Comparison of ENCODE assay signal across 10 mouse cellular contexts in genomic region chr13:99899670-99900556, GRCm38 (mm10). TPM values are rescaled to one million over a fixed set of nuclear protein-coding genes. Genes with fewer than 3 reads are reported as not detected.
DNase-seq lines count a peak whose midpoint lies in the region; ATAC-seq and TF ChIP-seq lines count a peak whose summit lies in the region.
"Had no signal": no experiment of that assay in that cellular context is flagged by ENCODE, and none has a peak within 500 bp of the region (broad histone marks: within the 10 kb centered on the region; RNA-seq: fewer than 3 reads in every experiment).

No protein-coding gene starts in this region.

- H3K4me3 ChIP-seq in heart, embryonic 10.5 days = peak overlapping the region; percentile 39
- peak overlapping the region; percentile 28 for H3K4me3 ChIP-seq in ES-Bruce4 (ENCODE audit: low read depth, low read length)
- H3K4me3 ChIP-seq in forebrain, embryonic 12.5 days (replicated peaks) = peak overlapping the region; percentile 39
- H3K4me3 ChIP-seq in limb, embryonic 15.5 days = peak overlapping the region; percentile 19

- H3K36me3 ChIP-seq in heart, embryonic 10.5 days = no peaks in the 10 kb centered on the region
- no peaks in the 10 kb centered on the region for H3K36me3 ChIP-seq in ES-Bruce4 (ENCODE audit: control insufficient read depth, insufficient read depth, low read length, poor library complexity, severe bottlenecking)
- no peaks in the 10 kb centered on the region for H3K36me3 ChIP-seq in forebrain, embryonic 12.5 days (replicated peaks)
- no peaks in the 10 kb centered on the region for H3K36me3 ChIP-seq in limb, embryonic 15.5 days

- 9% methylated on average over 38 of the region's 38 CpGs for WGBS in heart, embryonic 10.5 days
- WGBS in forebrain, embryonic 12.5 days = 5% methylated on average over 38 of the region's 38 CpGs
- 8% methylated on average over 38 of the region's 38 CpGs for WGBS in limb, embryonic 15.5 days

- H3K9ac ChIP-seq in ES-Bruce4 (ENCODE audit: low read depth, poor library complexity, severe bottlenecking) = no peak overlapping the region
- peak overlapping the region; percentile 36 for H3K9ac ChIP-seq in forebrain, embryonic 12.5 days
- H3K9ac ChIP-seq in limb, embryonic 15.5 days = no peak overlapping the region

- ATAC-seq in forebrain, embryonic 12.5 days (ENCODE audit: low FRiP score) = no peak
- no peak for ATAC-seq in limb, embryonic 15.5 days (ENCODE audit: insufficient number of reproducible peaks, low FRiP score, low TSS enrichment, low read depth)
- ATAC-seq in megakaryocyte-erythroid progenitor cell, adult 5-6 weeks (replicated peaks; ENCODE audit: low FRiP score, low TSS enrichment, poor library complexity, severe bottlenecking) = no peak
- ATAC-seq: inflammation-experienced regulatory T-cells, adult 6 months had no signal

- peak overlapping the region; percentile 60 for H3K4me2 ChIP-seq in forebrain, embryonic 12.5 days
- peak overlapping the region; percentile 32; the same call in 1 of the 2 replicates for H3K4me2 ChIP-seq in limb, embryonic 15.5 days

- no peak overlapping the region for H3K27ac ChIP-seq in heart, embryonic 10.5 days
- H3K27ac ChIP-seq in ES-Bruce4 (ENCODE audit: insufficient read depth, low read length) = no peak overlapping the region
- no peak overlapping the region for H3K27ac ChIP-seq in forebrain, embryonic 12.5 days
- no peak overlapping the region for H3K27ac ChIP-seq in limb, embryonic 15.5 days

- H3K9me3 ChIP-seq in heart, embryonic 10.5 days = no peaks in the 10 kb centered on the region
- no peaks in the 10 kb centered on the region for H3K9me3 ChIP-seq in ES-Bruce4 (replicated peaks; ENCODE audit: control insufficient read depth, insufficient read depth, low read length, poor library complexity, severe bottlenecking)
- H3K9me3 ChIP-seq in forebrain, embryonic 12.5 days = no peaks in the 10 kb centered on the region
- no peaks in the 10 kb centered on the region for H3K9me3 ChIP-seq in limb, embryonic 15.5 days

- TF ChIP-seq CTCF in ES-Bruce4 (IDR thresholded peaks at IDR 0.05; ENCODE audit: low read depth, low read length) = no peak

- TF ChIP-seq POLR2A in ES-Bruce4 (IDR thresholded peaks at IDR 0.05; ENCODE audit: insufficient read depth, low read length) = no peak

- H3K27me3 ChIP-seq in heart, embryonic 10.5 days (ENCODE audit: insufficient read depth, poor library complexity, severe bottlenecking) = peaks cover 52% of the 10 kb centered on the region
- H3K27me3 ChIP-seq in ES-Bruce4 (ENCODE audit: control insufficient read depth, insufficient read depth, low read length, poor library complexity, severe bottlenecking) = no peaks in the 10 kb centered on the region
- peaks cover 49% of the 10 kb centered on the region for H3K27me3 ChIP-seq in forebrain, embryonic 12.5 days
- H3K27me3 ChIP-seq in limb, embryonic 15.5 days = peaks cover 39% of the 10 kb centered on the region

- peaks cover 13% of the 10 kb centered on the region for H3K4me1 ChIP-seq in heart, embryonic 10.5 days
- no peaks in the 10 kb centered on the region for H3K4me1 ChIP-seq in ES-Bruce4 (ENCODE audit: control insufficient read depth, insufficient read depth, low read length)
- peaks cover 19% of the 10 kb centered on the region for H3K4me1 ChIP-seq in forebrain, embryonic 12.5 days
- H3K4me1 ChIP-seq in limb, embryonic 15.5 days = peaks cover 12% of the 10 kb centered on the region

- no peak for TF ChIP-seq EP300 in ES-Bruce4 (IDR thresholded peaks at IDR 0.05; ENCODE audit: insufficient read depth, low read depth, low read length)

- no peak for DNase-seq in heart, embryonic 10.5 days (ENCODE audit: low spot score)
- no peak for DNase-seq in heart, adult 18-20 months
- no peak for DNase-seq in gastrocnemius, postnatal 4 days (ENCODE audit: low spot score in 2 of 2)
- no peak for DNase-seq in B cell, adult 2 months
- DNase-seq: thymus, adult 18-20 months had no signal

RNA-seq across cellular contexts. Expression of gene Cartpt, which starts 1.0 kb away (rescaled TPM):
- polyA plus RNA-seq in heart, embryonic 10.5 days (2016; fragmentation: Nextera tagmentation; extraction: Ambion mirVana) = 0.33 TPM in 1 of 2 replicates, not detected in the other
- not detected for total RNA-seq in heart, adult 18-20 months (2021)
- not detected in 2 replicates for polyA plus RNA-seq in ES-Bruce4 (2011; ENCODE audit: insufficient read depth, insufficient read length, low read depth, missing spikeins)
- 7.5 and 9.8 TPM in 2 replicates for polyA plus RNA-seq in forebrain, embryonic 12.5 days (2016; fragmentation: Nextera tagmentation; extraction: Ambion mirVana)
- 0.24 TPM in 1 of 2 replicates, not detected in the other for polyA plus RNA-seq in limb, embryonic 15.5 days (2015; fragmentation: Nextera tagmentation; extraction: Ambion mirVana)
- not detected for total RNA-seq in gastrocnemius, postnatal 4 days (2021)
- total RNA-seq in megakaryocyte-erythroid progenitor cell, adult 5-6 weeks (2014; fragmentation: Nextera tagmentation) = not detected in 2 replicates
- not detected in 2 replicates for total RNA-seq in megakaryocyte-erythroid progenitor cell, adult 5-6 weeks (2017)
- polyA plus RNA-seq: inflammation-experienced regulatory T-cells, adult 6 months had no signal
